Mouse (Mus musculus) adrenal gland, postnatal 10 days (tissue): ENCODE measurements around the gene Prdm16. TPM values are rescaled to one million over a fixed set of nuclear protein-coding genes. Genes with fewer than 3 reads are reported as not detected.

ENCODE experiments used
- DNase-seq: peaks from one replicate; pipeline ENCODE4 v3.0.0; 2021; ENCODE audit warnings: mixed read lengths
- long read RNA-seq, 2 experiments: library from polyadenylated mRNA; stranded (forward); transcript quantifications; one replicate each; pipeline ENCODE4 v2.0.0; 2021
- total RNA-seq, 2 experiments: library from RNA; stranded (reverse); gene quantifications; 2 replicates each; pipeline ENCODE4 v1.2.3; 2021

Gene Prdm16
- 10 to 100 TPM in 1 of 2 experiments, 1 to 10 TPM in 1; 9.0 to 17.8 TPM for total RNA-seq
- long read RNA-seq, experiment 1, partial matches to known transcripts, result 0 of 14 reads
- long read RNA-seq, experiment 1, other reads (novel, unspliced or antisense), result 14 of 14 reads
- long read RNA-seq, experiment 2, partial matches to known transcripts, result 2 of 16 reads
- long read RNA-seq, experiment 2, other reads (novel, unspliced or antisense), result 14 of 16 reads

GRCm38 (mm10) chr4:154636721-154637311 is at the start of gene Prdm16:
Gene Prdm16, minus strand, starts transcription at chr4:154636873.
- DNase-seq, result peak; percentile 73

- no peak for DNase-seq
These were observed 46.5 kb upstream of the Prdm16 start for GRCm38 (mm10) chr4:154683068-154683752.

GRCm38 (mm10) chr4:154682311-154682710 is 45.6 kb upstream of the Prdm16 start:
- DNase-seq, result no peak

GRCm38 (mm10) chr4:154675441-154676000 is 38.8 kb upstream of the Prdm16 start:
- no peak for DNase-seq

- no peak for DNase-seq
These were observed 38.3 kb upstream of the Prdm16 start for GRCm38 (mm10) chr4:154674966-154675365.

GRCm38 (mm10) chr4:154674541-154674940 is 37.9 kb upstream of the Prdm16 start:
- peak; percentile 79 for DNase-seq

- DNase-seq, result no peak
These were observed 37.3 kb upstream of the Prdm16 start for GRCm38 (mm10) chr4:154673986-154674385.

- DNase-seq, result no peak
These were observed 35.4 kb upstream of the Prdm16 start for GRCm38 (mm10) chr4:154672027-154672426.

- no peak for DNase-seq
These were observed 34.7 kb upstream of the Prdm16 start for GRCm38 (mm10) chr4:154671232-154671912.

GRCm38 (mm10) chr4:154667767-154668166 is 31.1 kb upstream of the Prdm16 start, which contains the start of gene Actrt2:
Gene Actrt2, minus strand, starts transcription at chr4:154667867.
- DNase-seq, result no peak

- peak; percentile 70 for DNase-seq
These were observed 26.1 kb upstream of the Prdm16 start for GRCm38 (mm10) chr4:154662681-154663215.

GRCm38 (mm10) chr4:154661256-154661655 is 24.6 kb upstream of the Prdm16 start:
- peak; percentile 18 for DNase-seq

GRCm38 (mm10) chr4:154660025-154660424 is 23.4 kb upstream of the Prdm16 start:
- DNase-seq, result no peak

GRCm38 (mm10) chr4:154655134-154655910 is 18.6 kb upstream of the Prdm16 start:
- peak; percentile 75 for DNase-seq

- DNase-seq, result no peak
These were observed 15.8 kb upstream of the Prdm16 start for GRCm38 (mm10) chr4:154652494-154652893.

GRCm38 (mm10) chr4:154649083-154649747 is 12.5 kb upstream of the Prdm16 start:
- DNase-seq, result peak; percentile 73

GRCm38 (mm10) chr4:154642496-154642895 is 5.8 kb upstream of the Prdm16 start:
- DNase-seq, result no peak

- DNase-seq, result no peak
These were observed 4.8 kb upstream of the Prdm16 start for GRCm38 (mm10) chr4:154641296-154642110.

GRCm38 (mm10) chr4:154640443-154641295 is 4.0 kb upstream of the Prdm16 start:
- no peak for DNase-seq
